Mouse (Mus musculus) ovary, postnatal 14 days (tissue): ENCODE measurements at regions not wholly inside any gene's neighbourhood (a gene's known extent, or its start where the extent isn't known, plus 50 kb on each side); places are given as distances from the start of the nearest gene placed in this dataset.
A peak's percentile ranks its signal among the peaks of the same experiment; 100 is the strongest.

Experiments
- DNase-seq: peaks from one replicate; pipeline ENCODE4 v3.0.0; 2022; ENCODE audit warnings: low spot score

DNA sequence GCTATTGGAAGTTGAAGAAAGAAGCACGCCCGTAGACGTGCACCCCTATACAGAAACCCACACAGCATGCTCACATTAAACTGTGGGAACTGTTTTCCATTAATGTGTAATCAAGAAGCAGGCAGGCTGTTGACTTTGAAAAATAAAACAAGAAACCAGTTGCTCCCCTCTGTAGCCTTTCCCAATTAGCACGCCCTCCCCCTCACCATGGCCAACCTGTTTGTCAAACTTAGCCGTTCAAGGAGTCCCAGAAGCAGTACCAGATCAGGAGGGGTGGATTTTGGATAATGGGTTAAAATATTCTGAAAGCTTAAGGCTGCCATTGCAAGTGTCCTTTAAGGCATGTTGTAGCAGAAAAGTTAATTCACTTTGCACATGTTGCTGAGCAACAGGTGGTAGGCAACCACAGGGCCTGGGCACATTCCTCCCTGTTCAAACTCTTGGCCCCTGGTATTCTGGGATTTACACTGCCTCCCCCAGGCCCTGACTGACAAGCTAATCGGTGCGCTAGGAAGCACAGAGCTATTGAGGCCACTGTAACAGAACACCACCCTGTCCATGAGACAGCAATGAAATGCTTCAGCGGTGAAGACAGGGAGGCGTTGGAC, 277.3 kb upstream of the Nr2f2 start:
- no peak for DNase-seq

DNA sequence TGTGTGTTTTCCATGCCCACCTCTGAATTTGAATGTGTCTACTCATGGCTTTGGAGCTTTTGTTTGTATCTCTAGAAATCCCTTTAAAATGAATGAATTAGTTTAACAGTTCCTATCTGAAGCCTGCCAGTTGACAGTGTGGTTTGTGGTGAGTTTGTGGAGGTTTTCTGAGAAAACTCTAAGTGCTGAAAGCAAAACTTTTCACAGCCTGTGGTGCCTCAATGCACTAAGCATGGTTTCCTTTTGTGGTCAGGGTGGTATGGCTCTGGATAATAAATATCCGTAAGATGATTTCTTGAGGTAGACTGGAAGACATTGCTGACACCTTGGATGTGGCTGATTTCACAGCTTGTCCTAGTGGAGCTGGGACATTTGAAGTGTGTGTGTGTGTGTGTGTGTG, 276.5 kb upstream of the Nr2f2 start:
- DNase-seq, result no peak

DNA sequence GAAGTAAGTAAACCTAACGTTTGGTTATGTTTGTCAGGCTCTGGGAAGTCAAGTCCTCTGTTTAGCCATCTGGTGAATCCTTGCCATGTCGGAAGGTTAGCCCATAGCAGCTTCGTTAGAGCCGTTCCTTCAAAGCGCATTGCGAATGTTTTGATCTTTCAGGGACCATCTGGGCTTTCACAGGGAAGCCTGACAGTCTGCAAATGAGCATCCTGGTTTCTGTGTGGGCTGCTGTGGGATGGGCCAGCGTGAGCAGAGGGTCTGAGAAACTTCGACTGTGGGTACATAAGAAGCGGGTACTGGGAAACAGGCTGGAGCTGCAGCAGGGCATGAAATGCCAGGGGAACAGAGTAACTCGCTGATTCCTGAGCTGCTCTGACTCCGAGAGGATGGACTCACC, 274.7 kb upstream of the Nr2f2 start:
- no peak for DNase-seq

DNA sequence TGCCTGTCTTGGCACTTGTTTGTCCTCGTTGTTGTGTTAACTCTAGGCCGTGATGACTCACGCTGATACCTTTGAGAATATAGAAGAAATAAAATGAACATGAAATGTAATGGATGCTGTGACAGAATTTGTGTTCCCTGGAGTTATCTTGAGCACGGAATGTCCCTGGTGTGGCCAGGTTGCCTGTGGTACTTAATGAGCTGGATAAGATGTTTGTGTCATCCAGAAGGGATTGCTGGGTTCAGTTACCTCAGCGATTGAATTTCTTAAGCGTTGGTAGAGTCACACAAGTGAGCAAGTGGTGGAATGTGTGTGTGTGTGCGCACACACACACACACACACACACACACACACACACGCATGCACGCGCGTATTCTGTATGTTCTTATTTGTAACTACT, 274.0 kb upstream of the Nr2f2 start:
- DNase-seq, result no peak

DNA sequence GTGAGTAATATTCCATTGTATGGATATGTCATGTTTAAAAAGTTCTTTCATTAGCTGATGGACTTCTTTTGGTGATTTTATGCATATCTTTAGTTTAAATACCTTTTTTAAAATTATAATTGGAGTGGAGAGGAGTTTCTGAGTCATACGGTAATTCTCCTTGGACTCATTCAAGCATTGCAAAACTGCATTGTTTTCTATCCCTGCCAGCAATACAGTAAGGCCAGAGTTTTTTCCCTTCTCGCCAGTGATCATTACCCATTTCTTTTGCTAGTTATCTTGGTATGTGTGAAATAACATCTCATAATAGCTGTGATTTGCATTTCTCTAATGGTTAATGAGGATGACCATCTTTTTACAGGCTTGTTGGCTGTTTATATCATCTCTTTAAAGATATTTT, 271.6 kb upstream of the Nr2f2 start:
- DNase-seq, result no peak

- no peak for DNase-seq
Measured at GRCm38 (mm10) chr7:70634016-70634415, 267.5 kb upstream of the Nr2f2 start.

DNA sequence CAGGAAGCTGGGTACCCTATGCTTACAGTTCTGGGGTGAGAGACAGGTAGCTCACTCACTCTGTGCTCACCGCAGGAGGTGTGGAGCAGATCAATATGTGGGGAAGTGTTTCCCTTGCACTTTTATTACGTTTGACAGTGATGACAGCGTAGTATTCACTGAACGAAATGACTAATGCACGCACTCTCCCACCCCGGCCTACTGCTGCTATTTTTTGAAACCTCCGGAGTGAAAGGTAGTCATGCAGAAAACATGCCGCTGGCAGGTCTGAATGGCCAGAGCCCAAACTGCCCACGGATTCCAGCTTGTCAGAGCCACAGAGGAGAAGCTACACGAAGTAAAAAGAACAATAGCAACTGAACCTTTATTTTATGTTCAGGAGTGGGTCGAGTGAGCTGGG, 267.0 kb upstream of the Nr2f2 start:
- DNase-seq, result peak; percentile 21

DNA sequence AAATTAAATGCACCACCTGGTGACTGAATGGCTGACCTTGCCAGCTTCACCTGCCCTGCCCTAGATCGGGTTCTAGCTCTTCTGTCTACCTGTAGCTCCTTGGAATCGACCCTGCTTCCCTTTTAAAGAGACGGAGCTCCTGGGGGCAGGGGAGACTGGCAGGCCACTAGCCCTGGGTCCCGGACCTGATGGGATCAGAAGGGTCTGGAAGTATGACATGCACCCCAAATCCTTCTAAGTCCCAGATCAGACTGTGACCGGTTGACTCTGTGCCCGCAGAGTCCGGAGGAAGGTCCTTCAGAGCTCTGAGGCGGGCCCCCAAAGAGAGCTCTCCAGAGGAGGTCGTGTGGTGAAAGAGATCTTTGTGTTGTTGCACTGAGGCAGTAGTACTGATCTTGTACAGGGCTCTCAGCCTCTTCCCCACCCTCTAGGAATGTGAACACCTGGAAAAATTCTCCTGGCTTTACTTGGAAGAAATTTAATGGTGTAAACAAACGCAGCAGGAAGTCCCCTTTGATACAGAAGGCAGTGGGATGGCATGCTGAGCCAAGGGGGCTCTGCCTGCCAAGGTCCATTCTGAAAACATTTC, 259.2 kb upstream of the Nr2f2 start:
- DNase-seq, result no peak

DNA sequence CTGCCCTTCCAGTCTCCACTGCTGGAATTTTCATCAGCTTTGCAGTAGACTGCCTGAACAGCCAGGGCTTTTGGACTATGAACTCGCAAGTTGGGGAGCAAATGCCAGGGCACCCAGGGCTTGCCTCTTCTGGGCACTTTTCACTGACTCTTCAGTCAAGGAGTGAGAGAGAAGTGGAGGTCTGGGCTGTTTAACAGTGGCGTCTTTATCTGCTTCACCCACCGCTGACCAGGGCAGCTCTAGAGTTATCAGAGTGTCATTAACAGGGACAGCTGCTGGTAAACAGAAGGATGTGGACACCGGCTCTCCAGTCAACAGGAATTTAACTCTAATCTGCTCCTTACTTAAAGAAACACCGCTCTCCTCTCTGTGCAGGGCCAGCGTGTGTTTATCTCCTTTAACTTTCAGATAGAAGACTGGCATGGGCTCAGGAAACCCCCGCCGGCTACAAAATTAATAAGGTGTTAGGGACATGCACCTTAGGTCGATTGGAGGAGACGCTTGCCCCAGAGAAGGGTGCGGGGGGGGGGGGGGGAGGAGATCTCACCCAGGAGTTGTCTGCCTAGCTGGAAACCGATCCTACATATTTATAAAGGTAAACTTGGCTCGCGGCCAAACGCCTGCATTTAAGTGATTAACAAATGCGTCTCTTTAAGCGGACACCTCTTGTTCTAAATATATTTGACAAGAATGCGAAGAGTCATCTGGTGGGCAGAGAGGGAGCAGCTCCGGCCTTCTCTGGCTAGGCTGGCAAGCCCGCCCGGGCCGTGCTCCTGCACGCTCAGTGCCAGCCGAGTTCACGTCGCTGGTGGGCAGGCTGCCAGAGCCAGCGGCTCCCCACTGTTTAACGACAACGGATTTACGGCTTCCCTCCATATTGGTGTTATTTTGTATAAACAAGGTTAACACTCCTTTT, 258.4 kb upstream of the Nr2f2 start:
- peak; percentile 48 for DNase-seq

DNA sequence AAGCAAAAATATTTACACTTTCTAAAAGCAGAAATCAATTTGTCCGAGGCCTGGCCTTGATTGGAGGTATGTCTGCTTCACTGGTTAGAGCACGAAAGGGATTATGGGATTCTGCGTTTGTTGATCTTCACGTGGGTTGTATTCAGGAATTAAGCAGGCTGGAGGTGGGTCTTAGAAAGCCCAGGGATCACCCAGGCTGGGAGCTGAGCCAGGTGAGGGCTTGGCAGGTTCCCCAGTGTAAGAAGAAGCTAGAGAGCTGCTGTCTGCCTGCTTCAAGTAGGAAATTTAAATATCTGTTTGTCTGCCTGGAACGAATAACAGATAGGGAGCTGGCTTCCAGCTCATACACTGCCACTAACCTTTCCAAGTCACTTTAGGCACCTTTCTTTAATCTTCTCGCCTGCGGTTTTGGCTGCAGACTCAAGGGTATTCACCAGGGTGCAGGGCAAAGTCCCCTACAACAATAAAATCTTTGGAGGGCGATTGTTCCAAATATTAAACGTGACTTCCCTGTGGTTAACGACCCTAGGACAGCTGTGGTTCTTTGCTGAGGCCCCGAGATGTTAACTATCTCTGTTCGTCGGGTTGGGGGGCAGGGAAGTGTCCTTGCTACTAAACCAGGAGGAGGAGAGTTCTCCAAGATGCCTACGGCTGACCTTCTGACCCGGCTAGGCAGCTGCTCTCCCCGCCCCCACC, 257.6 kb upstream of the Nr2f2 start:
- DNase-seq, result peak; percentile 49

DNA sequence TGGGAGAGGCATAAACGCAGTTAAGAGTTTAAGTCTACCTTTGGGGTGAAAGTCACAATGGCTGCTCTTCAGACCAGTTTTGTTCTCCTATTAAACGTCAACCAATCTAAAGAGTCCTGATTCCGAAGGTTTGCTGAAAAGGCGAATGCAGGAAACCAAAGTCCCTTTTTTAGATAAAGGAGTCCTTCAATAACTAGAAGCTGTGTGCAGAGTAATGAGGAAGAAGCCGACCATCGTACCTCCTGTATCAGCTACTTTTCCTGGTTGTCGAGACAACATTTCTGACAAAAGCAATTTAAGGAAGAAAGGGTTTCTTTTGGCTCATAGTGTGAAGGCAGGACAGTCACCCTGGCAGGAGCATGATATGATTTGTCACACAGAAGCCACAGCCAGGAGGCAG, 252.9 kb upstream of the Nr2f2 start:
- DNase-seq, result no peak

GRCm38 (mm10) chr7:70618270-70618669, 251.7 kb upstream of the Nr2f2 start:
- DNase-seq, result no peak

GRCm38 (mm10) chr7:70606511-70606910, 240.0 kb upstream of the Nr2f2 start:
- DNase-seq, result no peak

- DNase-seq, result no peak
Measured at GRCm38 (mm10) chr7:70604471-70605174, 238.1 kb upstream of the Nr2f2 start.

DNA sequence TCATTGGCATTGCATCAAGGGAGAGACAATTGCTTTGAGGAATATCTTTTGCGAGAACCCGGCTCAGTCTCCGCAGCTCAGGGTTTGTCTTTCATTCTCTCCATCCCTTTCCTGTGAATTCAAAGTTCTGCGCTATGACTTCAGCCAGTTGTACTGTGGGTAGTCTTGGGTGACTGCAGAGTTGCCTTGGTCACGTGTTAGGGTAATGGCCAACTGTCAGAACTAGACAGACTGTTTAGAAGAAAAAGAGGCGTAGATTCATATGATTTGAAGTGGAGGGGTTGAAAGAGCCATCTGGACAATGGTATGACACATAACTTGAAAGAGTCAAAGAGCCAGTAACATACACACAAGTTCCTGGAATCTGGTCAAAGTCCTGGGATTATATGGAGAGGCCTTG, 226.5 kb upstream of the Nr2f2 start:
- no peak for DNase-seq

GRCm38 (mm10) chr7:70591361-70592256, 225.1 kb upstream of the Nr2f2 start:
- DNase-seq, result no peak

GRCm38 (mm10) chr7:70589713-70590112, 223.2 kb upstream of the Nr2f2 start:
- DNase-seq, result no peak

- no peak for DNase-seq
Measured at GRCm38 (mm10) chr7:70588061-70588460, 221.5 kb upstream of the Nr2f2 start.

DNA sequence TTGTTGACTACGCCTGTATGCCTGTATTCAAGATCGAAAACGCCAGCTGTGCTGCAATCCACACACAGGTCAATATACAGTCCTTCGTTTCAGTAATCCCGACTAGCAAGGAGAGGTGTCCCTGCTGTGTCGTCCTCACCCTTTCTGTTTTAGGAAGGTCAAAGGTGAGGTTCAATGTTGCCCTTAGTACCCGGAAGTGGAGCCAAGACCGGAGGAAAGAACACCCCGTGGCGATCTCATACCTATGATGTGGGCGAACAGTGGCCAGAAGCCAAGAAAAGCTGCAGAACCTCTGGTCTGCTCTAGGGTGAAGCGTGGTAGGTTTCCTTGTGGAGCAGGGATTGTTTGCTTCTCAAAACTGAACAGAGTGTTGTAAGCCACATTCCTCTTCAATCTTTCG, 217.9 kb upstream of the Nr2f2 start:
- DNase-seq, result no peak

- DNase-seq, result peak; percentile 27
Measured at GRCm38 (mm10) chr7:70576112-70576910, 209.8 kb upstream of the Nr2f2 start.
